Mouse (Mus musculus) bone marrow macrophage, adult 2 months (primary cell): ENCODE measurements around the gene Dnhd1.

Experiments
- CTCF ChIP-seq: IDR thresholded peaks from 2 replicates; pipeline ENCODE4 v1.5.1; 2012; ENCODE audit warnings: low read depth, mild to moderate bottlenecking, low read length, moderate library complexity
- POLR2A ChIP-seq: IDR thresholded peaks from 2 replicates; pipeline ENCODE4 v1.6.1; 2012; ENCODE audit warnings: mild to moderate bottlenecking, low read depth, low read length, borderline replicate concordance

- TF ChIP-seq CTCF (no peak), POLR2A (no peak)
Observed at GRCm38 (mm10) chr7:105753281-105753680, 102.7 kb downstream of the Dnhd1 start.
